Mouse (Mus musculus) macrophage (primary cell): Measurements from ENCODE around the gene Usp49. TPM values are rescaled to one million over a fixed set of nuclear protein-coding genes. Genes with fewer than 3 reads are reported as not detected.
"Not testable (repeated sequence)": the region's sequence is repeated elsewhere in the genome, so short reads cannot be mapped to it uniquely, and the experiment has no call there.

Source experiments
- H3K27ac ChIP-seq: fragments of 350-480 bp; formaldehyde crosslinking; 2 replicates; pipeline ENCODE4 v1.9.0; 2021
- H3K36me3 ChIP-seq: fragments of 350-480 bp; formaldehyde crosslinking; 2 replicates; pipeline ENCODE4 v1.9.0; 2021; ENCODE audit errors: inconsistent target
- H3K4me3 ChIP-seq: fragments of 350-480 bp; formaldehyde crosslinking; 2 replicates; pipeline ENCODE4 v1.9.0; 2021; ENCODE audit errors: inconsistent target
- H3K79me2 ChIP-seq: fragments of 350-480 bp; formaldehyde crosslinking; 2 replicates; pipeline ENCODE4 v1.9.0; 2021; ENCODE audit errors: inconsistent target
- WGBS: methylation state at CpG from one replicate; pipeline ENCODE4 v1.1.7; 2026; ENCODE audit warnings: inconsistent platforms; ENCODE audit not compliant: missing documents; 5-methylcytosine and 5-hydroxymethylcytosine counted together
- polyA plus RNA-seq: library from polyadenylated mRNA; stranded (reverse); fragments of 250-400 nt; gene quantifications from 3 replicates; pipeline ENCODE4 v1.2.4, GENCODE M21; 2018; ENCODE audit warnings: inconsistent platforms

Usp49 gene
- polyA plus RNA-seq, 1 experiment from 2014 or later, result 2.3 TPM

- peaks cover 16% of the 10 kb centered on the region; the same call in 1 of the 2 replicates for H3K36me3 ChIP-seq
- H3K4me3 ChIP-seq, result not testable (repeated sequence)
Observed at GRCm38 (mm10) chr17:47598580-47599304, 31.7 kb upstream of the Usp49 start.

DNA sequence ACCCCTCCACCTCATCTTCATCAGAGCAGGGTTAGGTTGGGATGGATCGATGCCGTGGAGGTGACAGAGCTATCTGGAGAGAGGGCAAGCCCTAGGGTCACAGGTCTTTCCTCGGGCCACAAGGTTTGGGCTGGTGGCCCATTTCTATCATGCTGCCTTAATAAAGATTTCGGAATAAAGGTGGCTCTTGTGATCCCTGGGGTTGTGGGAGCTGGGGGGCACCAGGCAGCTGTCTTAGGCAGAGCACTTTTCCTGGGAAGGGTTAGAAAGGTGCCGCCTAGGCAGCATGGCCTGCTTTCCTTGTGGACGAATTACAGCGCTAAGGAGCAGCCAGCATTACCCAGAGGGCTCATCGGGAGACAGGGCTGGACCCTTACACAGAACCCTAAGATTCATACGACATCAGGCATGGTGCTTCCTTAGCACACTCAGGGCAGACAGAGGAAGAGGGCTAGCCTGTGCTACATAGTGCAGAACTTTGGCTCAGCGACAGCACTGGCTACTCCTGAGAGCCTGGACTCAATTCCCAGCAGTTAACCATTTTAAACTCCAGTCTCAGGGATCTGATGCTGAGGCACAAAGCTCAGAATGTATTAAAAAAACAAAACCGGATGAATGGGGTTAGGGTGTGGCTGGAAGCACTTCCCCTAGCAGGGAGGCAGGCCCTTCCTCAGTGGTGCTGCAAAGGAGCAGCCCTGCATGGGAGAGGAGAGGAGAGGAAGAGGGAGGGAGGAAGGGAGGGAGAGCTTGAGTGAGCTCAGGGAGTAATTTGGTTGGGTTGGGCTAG, 30.8 kb upstream of the Usp49 start:
- H3K4me3 ChIP-seq, result no peak overlapping the region
- 74% methylated on average over 10 of the region's 11 CpGs for WGBS

More at GRCm38 (mm10) chr17:47598580-47599304, 31.7 kb upstream of the Usp49 start:
- peak overlapping the region; percentile 69; the same call in 1 of the 2 replicates for H3K27ac ChIP-seq
- H3K79me2 ChIP-seq, result peaks cover 31% of the 10 kb centered on the region
- 75% methylated on average over 9 of the region's 10 CpGs for WGBS

GRCm38 (mm10) chr17:47600601-47601388, 29.7 kb upstream of the Usp49 start:
- Histone ChIP-seq H3K79me2 (peaks cover 15% of the 10 kb centered on the region; the same call in 1 of the 2 replicates), H3K36me3 (peaks cover 23% of the 10 kb centered on the region; the same call in 1 of the 2 replicates), H3K4me3 (no peak overlapping the region), H3K27ac (peak overlapping the region; percentile 69)
- 91% methylated on average over 12 of the region's 13 CpGs for WGBS

More for the DNA sequence above, 30.8 kb upstream of the Usp49 start:
- peaks cover 23% of the 10 kb centered on the region; the same call in 1 of the 2 replicates for H3K36me3 ChIP-seq
- peak overlapping the region; percentile 69 for H3K27ac ChIP-seq
- H3K79me2 ChIP-seq, result peaks cover 22% of the 10 kb centered on the region

GRCm38 (mm10) chr17:47601389-47601755, 29.1 kb upstream of the Usp49 start:
- WGBS, result 97% methylated on average over 9 of the region's 10 CpGs
- H3K27ac ChIP-seq, result no peak overlapping the region
- H3K4me3 ChIP-seq, result no peak overlapping the region
- peaks cover 23% of the 10 kb centered on the region; the same call in 1 of the 2 replicates for H3K36me3 ChIP-seq
- H3K79me2 ChIP-seq, result peaks cover 9% of the 10 kb centered on the region; the same call in 1 of the 2 replicates

GRCm38 (mm10) chr17:47602289-47602688, 28.2 kb upstream of the Usp49 start:
- peaks cover 13% of the 10 kb centered on the region for H3K79me2 ChIP-seq
- no peak overlapping the region for H3K4me3 ChIP-seq
- H3K36me3 ChIP-seq, result peaks cover 23% of the 10 kb centered on the region; the same call in 1 of the 2 replicates
- no peak overlapping the region for H3K27ac ChIP-seq
- 94% methylated on average over 11 of the region's 11 CpGs for WGBS

DNA sequence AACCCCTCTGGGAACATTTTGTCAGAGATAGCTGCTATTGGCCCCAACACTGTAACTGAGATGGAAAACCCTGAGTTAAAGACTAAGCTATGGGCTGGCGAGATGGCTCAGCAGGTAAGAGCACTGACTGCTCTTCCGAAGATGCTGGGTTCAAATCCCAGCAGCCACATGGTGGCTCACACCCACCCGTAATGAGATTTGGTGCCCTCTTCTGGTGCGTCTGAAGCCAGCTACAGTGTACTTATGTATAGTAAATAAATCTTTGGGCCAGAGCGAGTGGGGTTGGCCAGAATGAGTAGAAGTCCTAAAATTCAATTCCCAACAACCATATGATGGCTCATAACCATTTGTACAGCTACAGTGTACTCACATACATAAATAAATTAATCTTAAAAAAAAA, 24.3 kb upstream of the Usp49 start:
- H3K36me3 ChIP-seq, result peaks cover 23% of the 10 kb centered on the region; the same call in 1 of the 2 replicates
- 93% methylated on average over 5 of the region's 5 CpGs for WGBS

DNA sequence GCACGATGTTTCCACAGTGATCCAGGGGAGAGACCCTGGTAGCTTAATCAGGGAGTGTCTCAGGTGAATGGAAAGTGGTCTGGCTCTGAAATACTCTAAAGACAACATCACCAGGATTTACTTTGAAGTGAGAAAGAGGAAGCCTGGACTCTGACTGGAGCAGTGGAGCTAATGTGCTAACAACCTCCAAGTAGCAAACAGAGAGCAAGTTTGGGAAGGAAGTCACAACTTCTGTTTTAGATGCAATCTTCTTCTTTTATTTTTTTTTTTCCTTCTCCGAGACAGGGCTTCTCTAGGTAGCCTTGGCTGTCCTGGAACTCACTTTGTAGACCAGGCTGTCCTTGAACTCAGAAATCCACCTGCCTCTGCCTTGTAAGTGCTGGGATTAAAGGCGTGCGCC, 21.3 kb upstream of the Usp49 start:
- Histone ChIP-seq H3K27ac (peak overlapping the region; percentile 12; the same call in 1 of the 2 replicates), H3K79me2 (peaks cover 60% of the 10 kb centered on the region), H3K4me3 (no peak overlapping the region), H3K36me3 (peaks cover 3% of the 10 kb centered on the region; the same call in 1 of the 2 replicates)
- 64% methylated on average over 4 of the region's 4 CpGs for WGBS

More for the DNA sequence above, 24.3 kb upstream of the Usp49 start:
- Histone ChIP-seq H3K4me3 (no peak overlapping the region), H3K27ac (no peak overlapping the region), H3K79me2 (peaks cover 31% of the 10 kb centered on the region)

DNA sequence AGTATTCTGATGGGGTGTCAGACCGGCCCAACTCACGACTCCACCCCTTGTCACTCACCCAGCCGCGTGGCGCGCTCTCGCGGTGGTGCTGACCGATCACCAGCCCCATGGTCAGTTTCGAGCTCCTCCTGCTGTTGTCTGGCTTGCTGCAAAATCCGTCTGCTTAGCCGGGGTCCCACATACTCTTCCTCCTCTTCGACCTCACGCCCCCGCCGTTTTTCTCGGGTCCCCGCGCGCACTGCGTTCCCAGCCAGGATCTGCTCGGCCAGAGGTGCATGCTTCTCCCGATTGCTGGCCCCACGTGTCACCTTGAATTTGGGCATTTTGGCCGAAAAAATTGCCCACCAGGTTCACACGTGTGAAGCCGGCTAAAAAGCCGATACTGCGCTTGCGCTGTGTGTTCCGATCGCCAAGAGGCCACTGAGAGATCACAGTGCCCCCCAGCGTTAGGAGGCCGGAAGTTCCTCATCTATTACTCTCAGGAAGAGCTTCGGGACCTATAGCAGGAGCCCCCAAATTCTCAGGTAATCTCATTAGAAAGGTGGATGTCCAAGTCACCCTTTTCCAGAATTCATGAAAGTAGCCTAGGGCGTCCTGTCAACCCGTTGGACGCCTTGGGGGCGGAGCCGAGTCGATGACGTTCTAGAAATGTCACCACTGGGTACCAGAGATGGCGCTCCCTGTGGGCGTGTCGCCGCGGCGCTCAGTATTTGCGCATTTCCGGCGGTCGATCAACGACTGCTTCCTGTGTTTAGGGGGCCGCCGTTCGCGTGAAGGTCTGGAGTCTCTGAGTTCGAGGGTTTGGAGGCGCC, 19.4 kb upstream of the Usp49 start, which contains the start of the genes Bysl, Med20 and Gm20517:
TSS of gene Bysl (minus strand) at position 644 of the 812 bp plus-strand sequence.
TSS of gene Med20 (plus strand) at position 734 of the 812 bp plus-strand sequence.
TSS of gene Gm20517 (plus strand) at position 741 of the 812 bp plus-strand sequence.
- peaks cover 79% of the 10 kb centered on the region for H3K79me2 ChIP-seq
- peaks cover 3% of the 10 kb centered on the region; the same call in 1 of the 2 replicates for H3K36me3 ChIP-seq
- WGBS, result under 1% methylated on average over 59 of the region's 59 CpGs
- peak within 1 kb of the TSS; percentile 73 for H3K27ac ChIP-seq
- H3K4me3 ChIP-seq, result peak within 1 kb of the TSS; percentile 99

GRCm38 (mm10) chr17:47611661-47611982, 18.9 kb upstream of the Usp49 start:
- 0% methylated on average over 13 of the region's 13 CpGs for WGBS
- H3K27ac ChIP-seq, result peak overlapping the region; percentile 73
- peaks cover 3% of the 10 kb centered on the region; the same call in 1 of the 2 replicates for H3K36me3 ChIP-seq
- peak overlapping the region; percentile 99 for H3K4me3 ChIP-seq
- peaks cover 84% of the 10 kb centered on the region for H3K79me2 ChIP-seq

GRCm38 (mm10) chr17:47614018-47614417, 16.5 kb upstream of the Usp49 start:
- 90% methylated on average over 1 of the region's 1 CpGs for WGBS
- H3K4me3 ChIP-seq, result no peak overlapping the region
- peaks cover 18% of the 10 kb centered on the region; the same call in 1 of the 2 replicates for H3K36me3 ChIP-seq

GRCm38 (mm10) chr17:47616119-47616518, 14.4 kb upstream of the Usp49 start:
- 97% methylated on average over 8 of the region's 8 CpGs for WGBS
- peaks cover 26% of the 10 kb centered on the region; the same call in 1 of the 2 replicates for H3K36me3 ChIP-seq
- H3K27ac ChIP-seq, result no peak overlapping the region
- peaks cover 90% of the 10 kb centered on the region for H3K79me2 ChIP-seq
- no peak overlapping the region for H3K4me3 ChIP-seq

More at GRCm38 (mm10) chr17:47614018-47614417, 16.5 kb upstream of the Usp49 start:
- Histone ChIP-seq H3K79me2 (peaks cover 88% of the 10 kb centered on the region), H3K27ac (no peak overlapping the region)

- no peak overlapping the region for H3K27ac ChIP-seq
- H3K4me3 ChIP-seq, result no peak overlapping the region
- H3K36me3 ChIP-seq, result peaks cover 26% of the 10 kb centered on the region; the same call in 1 of the 2 replicates
- H3K79me2 ChIP-seq, result peaks cover 86% of the 10 kb centered on the region
- WGBS, result 88% methylated on average over 4 of the region's 4 CpGs
Observed at GRCm38 (mm10) chr17:47616652-47617051, 13.8 kb upstream of the Usp49 start.

DNA sequence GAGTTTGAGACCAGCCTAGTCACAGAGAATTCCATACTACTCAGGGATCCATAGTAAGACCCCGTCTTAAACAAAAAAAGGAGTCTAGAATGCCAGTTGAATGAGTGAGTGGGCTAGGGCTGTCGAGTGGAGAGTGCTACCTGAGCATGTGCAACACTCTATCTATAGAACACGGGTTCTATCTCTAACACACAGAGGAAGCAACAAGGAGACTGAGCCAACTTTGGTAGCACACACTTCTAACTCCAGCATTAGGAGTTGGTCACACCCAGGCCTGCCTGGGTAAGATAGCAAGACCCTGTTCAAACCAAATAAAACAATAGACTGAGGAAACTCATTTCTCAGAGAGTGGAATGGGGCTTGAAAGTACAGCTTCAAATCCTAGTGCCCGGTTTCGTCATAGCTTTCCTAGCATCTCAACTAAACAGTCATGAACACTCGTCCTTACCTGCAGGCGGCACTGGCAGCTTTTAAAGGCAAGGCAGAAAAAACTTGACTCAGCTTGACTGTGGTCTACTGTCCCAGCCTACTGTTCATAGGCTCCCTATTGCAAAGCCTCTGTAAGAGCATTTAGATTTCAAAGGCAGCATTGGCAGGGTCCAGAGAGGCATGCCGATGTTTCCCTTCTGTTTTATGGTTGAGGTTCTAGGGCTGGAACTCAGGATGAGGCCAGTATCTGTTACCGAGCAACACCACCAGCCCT, 12.7 kb upstream of the Usp49 start:
- Histone ChIP-seq H3K27ac (no peak overlapping the region), H3K4me3 (no peak overlapping the region), H3K36me3 (peaks cover 33% of the 10 kb centered on the region), H3K79me2 (peaks cover 82% of the 10 kb centered on the region)
- WGBS, result 94% methylated on average over 9 of the region's 9 CpGs
